Mouse (Mus musculus): ENCODE results near the gene Clybl.

GRCm38 (mm10) chr14:122137234-122137633 is 44.3 kb upstream of the Clybl start:
- TF ChIP-seq TAL1 (IDR thresholded peaks at IDR 0.05; ENCODE audit: low read length): no peak
- no peak for TF ChIP-seq GATA1 (IDR thresholded peaks at IDR 0.05; ENCODE audit: low read length)

Data from erythroblast, embryonic 14.5 days (primary cell).